Mouse (Mus musculus) lung, postnatal 10 days (tissue): ENCODE measurements around the gene Ncoa1.
"Not testable (repeated sequence)": the region's sequence is repeated elsewhere in the genome, so short reads cannot be mapped to it uniquely, and the experiment has no call there.

Experiments used
- DNase-seq: peaks from one replicate; pipeline ENCODE4 v3.0.0; 2021

The Ncoa1 gene

DNA sequence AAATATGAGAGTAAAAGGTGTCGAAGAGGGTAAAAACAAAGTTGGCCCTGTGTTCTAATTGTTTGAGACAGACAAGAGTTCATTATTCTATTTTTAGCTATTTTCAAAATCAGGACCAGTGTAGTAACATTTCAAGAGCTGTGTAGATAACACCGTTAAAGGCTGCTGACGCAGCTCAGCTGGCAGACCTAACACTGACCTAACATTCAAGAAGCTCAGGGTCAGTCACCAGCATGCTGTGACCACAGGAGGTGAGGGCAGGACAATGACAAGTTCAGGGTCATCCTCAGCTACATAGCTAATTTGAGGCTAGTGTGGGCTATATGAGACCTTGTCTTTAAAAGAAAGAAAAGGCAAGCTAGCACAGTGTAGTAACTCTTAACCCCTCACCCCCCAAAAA lies 84.9 kb downstream of the Ncoa1 start:
- DNase-seq, result no peak

DNA sequence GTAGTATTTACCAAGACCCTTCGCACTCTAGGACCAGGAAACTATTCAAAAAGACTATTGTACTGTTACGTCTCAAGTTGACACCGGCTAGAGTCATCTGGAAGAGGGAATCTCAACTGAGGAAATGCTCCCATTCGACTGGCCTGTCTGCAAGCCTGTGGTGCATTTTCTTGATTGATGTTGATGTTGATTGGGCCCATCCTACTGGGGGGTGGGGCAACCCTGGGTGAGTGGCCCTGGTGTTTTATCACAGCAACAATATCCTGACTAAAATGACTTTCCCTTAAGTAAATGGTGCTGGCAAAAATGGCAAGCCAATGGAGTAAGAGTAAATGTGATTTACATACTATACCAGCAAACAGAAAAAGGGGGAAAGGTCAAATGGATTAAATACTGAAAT lies 85.7 kb downstream of the Ncoa1 start:
- no peak for DNase-seq

DNA sequence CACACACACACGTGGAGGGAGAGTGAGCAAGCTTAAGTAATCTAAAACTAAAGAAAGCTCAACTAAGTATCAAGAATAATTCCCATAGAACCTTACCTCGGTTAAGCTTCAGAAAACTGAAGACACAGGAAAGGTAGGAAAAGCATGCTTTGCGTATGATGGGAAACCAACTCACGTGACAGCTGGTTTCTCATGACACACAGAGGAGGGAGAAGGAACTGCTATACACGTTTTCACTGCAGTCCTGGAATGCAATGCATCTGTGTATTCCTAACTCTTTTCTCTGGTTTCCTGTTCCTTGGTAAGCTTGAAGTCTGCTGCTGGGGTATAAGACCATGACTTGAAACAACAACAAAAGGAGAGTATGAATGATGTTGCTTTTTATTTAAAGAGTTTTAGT lies 86.3 kb downstream of the Ncoa1 start:
- no peak for DNase-seq

DNA sequence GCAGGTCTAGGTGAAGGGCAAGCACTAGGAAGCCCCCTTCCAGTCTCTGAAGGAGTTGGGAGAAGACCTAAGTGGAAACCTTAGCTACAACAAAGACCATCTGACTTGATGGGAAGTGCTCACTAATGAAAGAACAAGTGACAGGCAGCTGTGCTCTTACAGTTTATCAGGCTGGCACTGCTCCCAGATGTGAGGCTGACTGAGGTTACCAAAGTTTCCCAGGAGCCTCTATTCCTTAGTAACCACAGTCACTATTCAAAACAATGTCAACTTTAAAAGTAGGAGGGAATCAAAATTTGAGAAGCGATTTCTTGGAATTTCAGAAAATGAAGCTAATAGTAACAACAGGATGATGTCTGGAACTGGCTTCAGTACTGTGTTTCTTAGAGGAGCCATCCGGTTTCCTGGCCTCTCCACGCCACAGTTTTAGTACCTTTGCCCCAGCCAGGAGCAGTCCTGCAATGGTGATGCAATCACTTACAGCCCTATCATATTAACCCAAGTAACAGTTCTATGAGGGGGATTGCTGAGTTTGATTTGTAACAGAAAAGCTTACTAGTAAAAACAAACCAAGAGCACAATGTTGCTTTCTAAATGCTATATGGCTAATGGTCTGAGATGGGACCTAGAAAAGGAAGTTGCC lies 90.8 kb downstream of the Ncoa1 start:
- DNase-seq, result peak; percentile 73

DNA sequence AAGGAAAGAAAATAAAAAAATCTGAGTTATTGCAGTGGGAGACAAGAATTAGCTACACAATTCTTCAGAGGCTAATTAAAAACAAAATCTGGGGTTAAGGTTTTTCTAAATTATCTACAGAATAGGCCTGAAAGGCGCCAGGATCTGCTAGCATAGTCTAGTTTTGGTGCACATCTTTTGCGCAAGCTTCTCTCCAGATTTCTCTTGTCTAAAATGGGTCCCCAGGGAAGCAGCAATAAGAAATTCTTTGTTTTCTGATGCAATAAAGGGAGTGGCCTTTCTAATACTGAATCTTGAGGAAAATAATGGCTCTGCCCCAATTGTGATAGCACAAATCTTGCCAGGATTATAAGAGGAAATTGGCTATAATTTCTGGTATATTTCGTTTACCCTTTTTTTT lies 93.9 kb downstream of the Ncoa1 start:
- DNase-seq, result no peak

DNA sequence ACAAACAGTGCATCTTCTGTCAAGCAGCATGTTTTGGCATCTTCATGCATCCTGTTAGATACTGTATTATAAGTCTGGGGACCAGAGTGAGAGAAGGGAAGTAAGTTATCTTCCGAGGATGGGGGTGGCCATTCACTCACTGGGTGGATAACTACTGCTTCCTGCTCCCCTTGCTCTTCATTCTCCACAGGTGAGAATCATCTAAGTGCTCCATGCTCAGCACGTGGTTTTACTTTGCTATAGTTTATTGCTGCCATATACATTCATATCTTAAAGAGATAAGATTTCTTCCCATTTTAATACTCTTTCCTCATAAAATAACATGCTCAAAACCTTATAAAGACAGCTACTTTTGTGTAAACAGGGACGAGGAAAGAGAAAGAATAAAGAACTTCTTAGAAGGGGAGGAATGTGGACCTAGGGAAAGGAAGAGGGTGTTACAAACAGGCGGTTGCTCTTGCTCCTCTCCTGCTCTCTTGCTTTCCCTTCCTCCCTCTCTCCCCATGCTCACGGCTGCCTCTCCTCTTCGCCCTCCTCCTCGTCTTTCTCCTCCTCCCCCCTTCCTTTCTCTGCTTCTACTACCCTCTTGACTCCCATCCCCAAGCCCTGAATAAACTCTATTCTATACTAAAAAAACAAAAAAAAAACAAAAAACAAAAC lies 97.6 kb downstream of the Ncoa1 start:
- no peak for DNase-seq

DNA sequence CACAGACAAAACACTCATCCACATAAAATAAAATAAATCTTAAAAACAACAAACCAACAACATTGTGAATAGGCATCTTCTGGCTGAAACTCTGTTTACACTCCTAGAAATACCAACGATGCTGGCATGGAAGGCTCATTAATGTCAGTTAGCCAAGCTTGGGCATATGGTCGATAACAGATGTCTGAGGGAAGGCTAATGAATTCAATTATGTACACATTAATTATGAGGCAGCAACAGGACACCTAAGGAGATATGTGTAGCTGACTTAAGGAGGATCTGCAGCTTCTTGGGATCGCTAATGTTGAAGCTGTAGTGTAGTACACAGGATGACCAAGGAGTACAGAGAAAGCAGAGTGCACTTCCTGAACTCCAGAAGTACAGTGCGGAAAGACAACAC lies 100.5 kb downstream of the Ncoa1 start:
- no peak for DNase-seq

DNA sequence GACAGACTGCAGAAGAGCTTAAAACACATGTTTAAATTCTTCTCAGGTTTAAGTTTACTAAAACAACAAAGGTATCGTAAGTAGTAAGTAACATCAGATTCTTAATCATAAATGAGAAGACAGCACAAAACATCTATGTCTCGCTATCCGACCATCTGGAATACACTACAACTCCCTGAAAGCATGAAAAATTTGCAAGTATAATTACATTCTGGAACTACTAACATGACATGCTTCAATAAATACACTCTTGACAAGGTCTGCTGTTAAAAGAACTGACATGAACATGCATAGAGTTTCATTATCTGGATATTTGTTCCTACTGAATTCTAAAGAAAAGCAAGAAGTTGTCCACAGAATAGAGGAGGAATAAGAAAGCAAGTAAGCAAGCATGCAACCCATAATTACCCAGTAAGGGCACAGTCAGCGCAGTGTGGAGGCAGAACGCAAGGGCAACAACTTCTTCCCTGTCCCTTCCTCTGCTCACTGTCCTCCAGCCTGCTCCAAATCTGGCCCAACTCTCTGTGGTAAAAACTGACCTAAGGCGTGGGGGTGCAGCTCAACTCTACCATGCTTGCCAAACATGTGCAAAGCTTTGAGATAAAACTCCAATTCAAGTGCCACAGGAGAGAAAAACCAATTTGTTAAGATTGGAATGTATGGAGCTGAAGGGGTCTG lies 102.0 kb downstream of the Ncoa1 start:
- no peak for DNase-seq

DNA sequence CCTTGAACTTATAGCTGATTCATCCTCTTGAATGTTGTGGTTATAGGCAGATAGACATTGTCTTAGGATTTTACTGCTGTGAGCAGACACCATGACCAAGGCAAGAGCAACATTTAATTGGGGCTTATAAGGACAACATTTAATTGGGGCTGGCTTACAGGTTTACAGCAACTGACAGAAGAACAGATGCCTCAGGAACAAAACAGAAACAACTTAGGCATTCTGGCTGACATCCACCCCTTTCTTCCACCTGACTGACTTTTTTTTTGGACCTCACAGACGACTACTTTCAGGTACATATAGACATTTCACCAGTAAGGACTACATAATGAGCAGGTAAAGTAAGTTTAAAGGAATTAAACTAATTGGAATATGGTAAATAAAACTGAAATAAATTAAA lies 105.6 kb downstream of the Ncoa1 start:
- DNase-seq, result no peak

DNA sequence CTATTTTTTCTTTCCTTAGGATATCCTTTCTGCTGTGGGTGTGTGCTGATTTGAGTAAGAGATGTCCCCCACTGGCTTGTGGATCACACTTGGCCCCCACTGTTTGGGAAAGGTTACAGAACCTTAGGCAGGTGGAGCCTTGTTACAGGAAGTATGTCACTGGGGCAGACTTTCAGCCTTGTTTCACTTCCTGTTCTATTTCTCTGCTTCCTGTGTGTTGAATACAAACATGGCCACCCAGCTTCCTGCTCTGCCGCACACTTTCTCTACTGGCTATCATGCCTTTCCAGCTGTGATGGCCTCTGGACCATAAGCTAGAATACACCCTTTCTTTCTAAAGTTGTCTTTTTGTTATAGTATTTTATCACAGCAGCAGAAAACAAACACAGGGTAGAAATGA lies 111.0 kb downstream of the Ncoa1 start:
- no peak for DNase-seq

DNA sequence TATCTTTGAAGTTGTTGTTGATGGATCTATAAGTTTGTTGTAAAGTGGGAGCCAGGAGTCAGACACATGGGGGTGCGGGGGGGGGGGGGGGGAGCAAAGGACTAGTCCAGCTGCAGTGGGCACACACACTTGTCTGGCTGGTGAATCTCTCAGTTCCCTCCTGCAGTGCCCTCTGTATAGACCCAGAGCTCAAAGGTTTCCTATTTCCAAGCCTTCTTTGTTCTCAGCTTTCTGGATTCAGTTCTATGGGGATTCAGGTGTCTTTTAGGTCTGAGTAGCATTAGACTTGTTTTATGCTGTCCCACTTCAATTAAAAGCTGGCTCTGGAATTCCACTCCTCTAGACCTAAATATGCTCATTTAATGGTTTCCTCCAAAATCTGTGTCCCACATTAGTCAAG lies 117.5 kb downstream of the Ncoa1 start:
- no peak for DNase-seq

DNA sequence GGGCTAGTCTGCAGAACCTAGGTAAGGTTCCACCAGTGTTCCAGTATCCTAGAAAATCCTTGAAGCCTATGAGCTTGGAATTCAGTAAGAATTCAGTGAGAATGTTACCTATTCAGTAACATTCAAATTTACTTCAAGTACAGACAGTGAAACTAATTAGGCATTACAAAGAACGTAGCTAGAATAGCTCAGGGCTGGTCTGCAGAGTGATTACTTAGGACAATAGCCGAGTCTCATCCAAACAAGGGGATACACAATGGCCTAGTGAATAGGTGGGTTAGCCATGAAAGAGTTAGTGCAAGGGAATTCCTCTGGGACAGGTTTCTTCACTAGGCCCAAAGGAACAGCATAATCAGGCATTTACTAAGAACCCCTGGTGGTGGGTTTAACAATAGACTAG lies 118.3 kb downstream of the Ncoa1 start:
- DNase-seq, result not testable (repeated sequence)

DNA sequence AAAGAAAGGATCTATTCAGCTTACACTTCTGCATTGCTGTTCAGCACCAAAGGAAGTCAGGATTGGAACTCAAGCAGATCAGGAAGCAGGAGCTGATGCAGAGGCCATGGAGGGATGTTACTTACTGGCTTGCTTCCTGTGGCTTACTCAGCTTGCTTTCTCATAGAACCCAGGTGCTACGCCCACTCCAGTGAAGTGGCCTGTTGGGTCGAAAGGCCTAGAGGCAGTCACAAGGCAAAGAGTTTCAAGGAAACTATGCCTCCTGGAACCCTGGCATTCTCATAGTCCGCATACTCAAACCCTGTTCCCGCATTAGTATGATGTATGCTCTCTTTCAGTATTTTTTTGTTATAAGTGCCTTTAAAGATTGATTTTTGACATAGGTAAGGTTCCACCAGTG lies 118.9 kb downstream of the Ncoa1 start:
- DNase-seq, result no peak

DNA sequence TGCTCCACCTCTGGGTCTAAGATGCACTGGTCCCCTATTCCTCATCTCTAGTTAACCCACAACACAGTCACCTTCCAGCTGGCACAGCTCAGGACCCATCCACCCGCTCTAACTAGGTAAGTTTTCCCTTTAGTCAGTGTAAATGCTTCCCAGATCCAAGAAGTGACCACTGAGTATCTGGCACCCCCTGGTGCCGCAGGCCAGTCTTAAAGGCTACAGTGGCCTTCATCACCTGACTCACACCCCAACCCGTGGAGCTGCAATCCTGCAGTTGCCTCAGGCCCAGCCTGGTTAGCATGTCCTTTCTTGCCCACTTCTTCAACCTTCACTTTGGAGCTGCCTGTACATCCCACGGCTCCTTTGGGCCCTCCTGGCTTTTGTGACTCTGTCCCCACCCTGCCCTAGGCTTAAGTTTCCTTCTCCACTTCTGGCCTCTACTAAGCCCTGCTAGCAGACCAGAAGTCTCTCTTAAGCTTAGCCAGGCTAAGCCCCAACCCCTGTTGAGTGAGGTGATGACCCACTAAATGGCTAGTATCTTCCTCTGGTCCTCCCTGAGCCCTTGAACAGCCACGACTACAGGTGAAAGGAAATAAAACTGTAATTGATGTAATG lies 120.0 kb downstream of the Ncoa1 start:
- no peak for DNase-seq

DNA sequence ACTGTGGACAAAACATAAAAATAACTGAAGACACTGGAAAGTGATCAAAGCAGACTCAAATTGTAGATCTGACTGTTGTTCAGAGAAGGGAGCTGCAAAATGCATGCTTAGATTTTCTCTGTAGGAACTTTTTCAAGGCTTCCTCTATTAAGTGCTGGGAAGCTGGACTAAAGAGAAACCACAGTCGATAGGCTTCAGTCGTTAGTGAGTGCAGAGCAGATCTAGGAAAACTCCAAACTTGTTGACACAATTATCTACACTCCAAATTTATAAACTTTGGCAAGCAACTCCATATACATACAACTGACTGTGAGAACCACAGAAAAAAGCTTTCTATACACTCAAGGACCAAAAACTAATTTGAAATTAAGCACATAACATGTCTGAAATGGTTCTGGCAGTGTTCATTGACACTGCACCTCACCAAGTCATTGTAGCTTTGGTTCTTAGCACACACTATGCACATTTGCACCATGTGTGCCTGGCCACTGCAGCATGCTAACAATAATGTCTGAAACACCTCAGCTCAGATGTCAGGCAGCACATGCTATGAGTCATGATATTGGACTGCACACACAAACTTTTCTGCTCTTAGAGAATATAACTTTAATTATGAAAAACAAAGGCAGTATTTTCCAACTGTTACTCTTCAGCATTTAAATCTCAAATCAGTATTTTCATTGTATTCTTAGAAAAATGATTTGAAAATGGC lies 121.8 kb downstream of the Ncoa1 start:
- no peak for DNase-seq

DNA sequence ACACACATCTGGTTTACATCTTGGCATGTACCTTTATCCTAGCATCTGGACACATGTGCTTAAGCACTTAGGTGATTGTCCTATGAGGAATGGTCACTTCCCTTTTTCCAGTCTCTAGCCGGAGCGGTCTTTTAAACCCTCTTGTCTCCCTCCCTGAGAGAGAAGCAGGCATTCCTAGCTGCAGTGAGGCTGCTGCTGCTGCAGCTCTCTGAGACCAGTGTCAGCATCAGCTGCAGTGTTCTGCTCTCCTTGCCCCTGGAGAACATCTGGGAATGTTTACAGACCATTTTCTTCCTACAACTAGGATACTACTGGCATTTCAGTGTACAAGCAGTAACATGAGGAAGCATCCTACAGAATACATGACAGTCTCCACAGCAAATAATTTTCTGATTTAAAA lies 133.8 kb downstream of the Ncoa1 start:
- no peak for DNase-seq

DNA sequence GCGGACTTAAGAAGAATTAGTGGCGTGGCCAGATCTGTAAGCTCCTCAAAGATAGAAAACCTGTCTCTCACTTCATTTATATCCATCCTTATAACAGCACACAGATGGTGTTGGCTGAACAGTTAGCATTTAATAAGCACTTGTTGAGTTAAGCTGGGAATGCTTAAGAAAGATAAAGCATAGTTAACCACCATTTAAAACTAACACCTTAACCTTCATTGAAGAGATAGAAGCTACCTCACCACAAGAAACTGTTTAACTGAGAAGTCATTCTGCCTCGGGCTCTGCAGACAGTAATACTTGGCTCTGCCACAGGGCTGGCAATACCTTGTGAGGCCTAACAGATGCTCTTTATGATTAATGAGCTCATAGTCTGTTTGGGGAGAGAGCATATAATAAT lies 134.9 kb downstream of the Ncoa1 start:
- no peak for DNase-seq

DNA sequence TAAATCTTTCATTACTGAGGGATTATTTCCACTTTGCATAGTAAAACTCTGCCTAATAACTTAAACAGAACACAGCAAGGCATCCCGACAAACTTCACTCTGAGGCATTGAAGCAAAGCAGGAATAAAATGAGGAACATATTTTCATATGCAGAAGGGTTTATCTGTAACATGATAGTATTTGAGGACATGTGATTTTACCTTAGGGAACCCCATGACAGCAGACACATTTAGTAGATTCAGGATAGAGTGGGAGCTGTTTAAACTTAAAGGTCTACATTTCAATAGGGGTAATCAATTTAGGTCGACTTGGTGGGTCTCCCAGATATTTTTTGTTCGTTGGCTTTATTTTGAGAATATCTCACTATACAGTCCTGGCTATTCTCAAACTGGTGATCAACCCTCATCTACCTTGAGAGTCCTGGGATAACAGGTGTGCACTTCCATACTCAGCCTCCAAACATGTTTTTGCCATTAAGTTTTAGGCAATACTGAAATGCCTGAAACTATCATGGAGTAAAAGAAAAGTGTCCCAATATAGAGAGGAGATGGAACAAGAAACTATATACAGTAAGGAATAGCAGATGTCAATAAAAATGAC lies 136.6 kb downstream of the Ncoa1 start:
- no peak for DNase-seq

DNA sequence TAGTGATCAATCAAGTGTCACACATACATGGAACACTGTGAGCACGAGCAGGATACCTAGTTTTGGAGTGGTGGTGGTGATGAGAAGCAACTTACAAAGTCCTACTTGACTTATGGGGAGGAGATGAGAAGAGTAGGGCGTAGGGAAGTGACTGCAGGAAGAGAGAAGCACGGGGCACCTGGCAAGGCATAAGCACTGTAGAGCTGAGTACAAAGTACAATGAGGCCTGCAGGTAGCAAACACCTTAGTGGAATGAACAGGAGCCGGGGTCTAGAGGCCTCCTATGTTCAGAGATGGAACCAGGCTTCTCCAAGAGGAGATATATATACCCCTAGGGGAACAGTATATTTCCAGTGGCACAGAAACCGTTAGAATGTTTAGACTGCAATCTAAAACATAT lies 153.4 kb downstream of the Ncoa1 start:
- DNase-seq, result no peak

DNA sequence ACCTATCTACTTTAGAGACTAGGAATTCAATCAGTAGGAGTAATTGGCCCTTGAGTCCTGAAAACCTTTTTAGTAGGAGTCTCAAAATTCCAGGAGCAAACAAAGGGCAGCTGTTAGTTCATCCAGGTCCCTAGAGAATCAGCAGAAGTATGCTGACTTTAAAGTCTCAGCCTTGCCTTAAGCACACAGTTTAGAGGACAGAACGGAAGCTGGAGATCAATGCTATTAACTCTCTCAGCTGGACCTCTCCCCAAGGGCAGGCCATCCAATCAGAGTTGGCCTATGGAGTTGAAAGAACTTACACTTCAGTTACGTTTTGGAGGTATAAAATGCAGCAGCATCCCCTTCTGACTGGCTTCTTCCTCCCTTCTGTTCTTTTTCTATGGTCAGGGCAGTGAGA lies 154.8 kb downstream of the Ncoa1 start:
- no peak for DNase-seq

DNA sequence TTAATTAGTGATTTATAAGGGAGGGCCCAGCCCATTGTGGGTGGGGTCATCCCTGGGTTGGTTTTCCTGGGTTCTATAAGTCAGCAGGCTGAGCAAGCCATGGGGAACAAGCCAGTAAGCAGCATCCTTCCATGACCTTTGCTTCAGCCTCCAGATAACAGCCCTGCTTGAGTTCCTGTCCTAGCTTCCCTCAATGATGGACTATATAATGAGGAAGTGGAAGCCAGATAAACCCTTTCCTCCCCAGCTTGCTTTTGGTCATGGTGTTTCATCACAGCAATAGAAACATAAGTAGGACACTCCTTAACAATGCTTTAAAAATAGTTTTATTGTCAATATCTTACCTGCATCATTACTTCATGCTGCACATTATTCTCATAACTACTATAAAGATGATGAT lies 163.2 kb downstream of the Ncoa1 start:
- DNase-seq, result no peak

DNA sequence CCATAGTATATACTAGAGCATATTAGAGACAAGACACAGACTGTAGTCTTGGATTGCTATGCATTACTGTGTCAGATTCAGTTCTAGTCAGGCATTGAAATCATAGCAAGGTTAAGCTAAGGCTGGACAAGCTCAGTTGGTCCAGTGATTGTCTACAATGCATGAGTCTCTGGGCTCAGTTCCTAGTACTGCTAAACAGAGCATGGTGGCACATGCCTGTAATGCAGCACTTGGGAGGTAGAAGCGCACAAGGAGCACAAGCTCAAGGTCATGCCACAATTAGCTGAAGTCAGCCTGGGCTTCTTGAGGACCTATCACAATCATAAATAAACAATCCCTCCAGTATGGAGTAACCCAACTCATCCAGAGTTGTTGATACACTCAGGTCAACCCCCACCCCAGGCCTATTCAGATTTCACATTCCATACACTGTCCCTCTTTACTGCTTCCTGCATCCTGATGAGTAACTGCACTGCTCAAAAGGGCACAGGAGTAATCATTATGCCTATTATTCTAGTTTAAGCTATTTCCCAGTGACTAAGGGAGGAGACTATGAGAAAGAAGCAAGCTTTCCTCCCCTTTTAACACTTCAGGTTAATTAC lies 170.2 kb downstream of the Ncoa1 start:
- no peak for DNase-seq

DNA sequence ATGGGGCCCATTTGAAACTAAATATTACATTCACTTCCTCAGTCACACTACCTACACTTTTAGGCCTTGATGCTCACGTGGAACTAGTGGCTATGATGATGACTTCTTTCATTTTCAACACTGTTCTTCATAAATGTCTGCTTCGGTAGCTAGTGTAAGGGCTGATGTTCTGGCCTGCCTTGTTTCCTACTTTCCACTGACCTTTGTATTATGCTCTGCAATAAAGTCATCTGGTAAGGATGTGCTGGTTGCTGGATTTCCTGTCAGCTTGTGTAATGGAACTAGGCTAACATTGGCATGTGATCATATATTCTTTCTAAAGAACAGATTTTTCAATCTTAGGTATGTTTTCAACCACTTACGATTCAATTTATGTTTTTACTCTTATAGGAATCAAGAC lies 177.7 kb downstream of the Ncoa1 start:
- DNase-seq, result no peak
